Mouse (Mus musculus) small intestine, adult 2 months (tissue): ENCODE measurements around the gene Sstr5.

Experiments used
- CTCF ChIP-seq: fragments of 200-500 bp; IDR thresholded peaks from 2 replicates; pipeline ENCODE4 v1.5.1; 2012; ENCODE audit warnings: low read depth, mild to moderate bottlenecking, control low read depth, inconsistent platforms, low read length, moderate library complexity, mixed read lengths; ENCODE audit not compliant: insufficient replicate concordance, insufficient read length; ENCODE audit errors: extremely low read depth
- POLR2A ChIP-seq: fragments of 200-500 bp; IDR thresholded peaks from 2 replicates; pipeline ENCODE4 v1.6.1; 2012; ENCODE audit warnings: low read depth, mild to moderate bottlenecking, control low read depth, inconsistent platforms, low read length, moderate library complexity

DNA sequence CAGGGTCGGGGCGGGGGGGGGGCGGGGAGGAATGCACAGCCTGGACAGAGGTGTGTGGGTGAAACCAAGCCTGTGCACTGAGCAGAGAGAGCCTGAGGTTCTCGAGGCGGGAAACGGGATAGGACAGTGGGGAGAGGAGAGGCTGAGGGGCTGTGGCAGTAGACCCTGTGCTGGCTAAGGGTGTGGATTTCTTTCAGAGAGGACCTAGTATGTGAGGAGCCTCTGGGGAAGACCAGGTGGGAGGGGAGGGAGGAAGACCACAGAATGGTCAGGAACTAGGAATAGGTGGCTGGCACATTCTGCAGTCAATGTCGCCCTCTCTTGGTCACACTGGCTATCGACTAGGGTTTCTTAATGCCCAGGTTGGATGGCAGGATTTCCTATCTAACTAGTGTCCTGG is 27.3 kb downstream of the Sstr5 start:
- TF ChIP-seq POLR2A (no peak), CTCF (peak; percentile 55; the same call in 1 of the 2 replicates)
